Mouse (Mus musculus): ENCODE measurements around the gene Ap1s3. TPM values are rescaled to one million over a fixed set of nuclear protein-coding genes. Genes with fewer than 3 reads are reported as not detected.

The Ap1s3 gene
- polyA plus RNA-seq, 1 experiment from 2014 or later: 0.91 TPM

DNA sequence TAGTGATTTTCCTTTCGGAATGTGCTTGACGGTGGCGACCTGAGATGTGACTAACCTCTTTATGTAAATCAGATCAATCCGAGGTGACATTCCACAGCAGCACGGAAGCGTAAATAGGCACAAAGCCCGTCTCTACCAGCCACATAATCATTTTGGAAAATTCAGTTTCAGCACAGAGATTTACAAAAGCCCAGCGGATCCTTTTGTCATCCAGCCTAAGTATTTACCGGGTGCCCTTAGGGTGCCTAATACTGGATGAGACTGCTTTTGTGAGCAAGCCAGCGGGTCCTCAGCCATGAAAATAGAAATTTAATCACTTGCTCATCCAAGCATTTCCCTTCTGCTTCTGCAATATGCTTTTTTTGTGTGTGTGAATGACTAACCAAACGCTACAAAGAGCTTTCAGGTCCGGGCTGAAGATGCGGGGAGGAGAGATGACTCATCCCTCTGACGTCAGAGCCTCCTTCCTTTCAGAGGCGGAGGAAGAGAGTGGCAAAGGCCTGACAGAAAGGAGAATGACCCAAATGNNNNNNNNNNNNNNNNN, 90.6 kb downstream of the Ap1s3 start:
- peak overlapping the region; percentile 37 for H3K4me3 ChIP-seq (ENCODE audit: low read length)
- peak; percentile 80 for ATAC-seq (ENCODE audit: low FRiP score, low TSS enrichment)
- peak overlapping the region; percentile 55 for H3K4me2 ChIP-seq (replicated peaks; ENCODE audit: low read depth, low read length)
- H3K9me3 ChIP-seq (ENCODE audit: low read length): peaks cover 3% of the 10 kb centered on the region; the same call in 1 of the 2 replicates
- H3K4me1 ChIP-seq (ENCODE audit: insufficient read depth, low read length): no peaks in the 10 kb centered on the region
- H3K27ac ChIP-seq (ENCODE audit: low read length): peak overlapping the region; percentile 41; the same call in 1 of the 2 replicates
- H3K36me3 ChIP-seq (ENCODE audit: insufficient read depth, low read length): no peaks in the 10 kb centered on the region
- H3K27me3 ChIP-seq (ENCODE audit: insufficient read depth, low read length): no peaks in the 10 kb centered on the region
- WGBS: 13% methylated on average over 15 of the region's 15 CpGs
- peak overlapping the region; percentile 40 for H3K9ac ChIP-seq (replicated peaks; ENCODE audit: low read length)

DNA sequence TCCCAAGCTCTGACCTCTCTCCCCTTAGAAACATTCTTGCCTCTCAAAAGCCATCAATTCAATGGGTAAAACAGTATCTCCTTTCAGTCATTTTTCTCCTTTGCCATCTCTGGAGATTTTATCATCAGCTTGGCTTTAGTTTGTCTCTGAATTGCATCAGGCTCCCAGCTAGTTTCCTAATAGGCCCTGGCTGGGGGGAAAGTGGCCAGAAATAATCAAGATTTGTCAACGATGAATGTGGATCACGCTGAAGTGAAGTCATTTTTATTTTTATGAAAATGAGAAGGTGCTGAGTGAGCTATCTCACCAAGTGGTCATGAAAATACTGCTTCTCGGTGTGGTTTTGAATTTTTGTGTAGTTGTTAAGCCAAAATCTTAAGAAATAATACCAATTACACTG, 94.4 kb downstream of the Ap1s3 start:
- ATAC-seq (ENCODE audit: low FRiP score, low TSS enrichment): no peak
- Histone ChIP-seq H3K4me2 (replicated peaks; ENCODE audit: low read depth, low read length) (no peak overlapping the region), H3K9me3 (ENCODE audit: low read length) (peaks cover 3% of the 10 kb centered on the region; the same call in 1 of the 2 replicates), H3K9ac (replicated peaks; ENCODE audit: low read length) (no peak overlapping the region), H3K4me3 (ENCODE audit: low read length) (no peak overlapping the region), H3K27me3 (ENCODE audit: insufficient read depth, low read length) (no peaks in the 10 kb centered on the region), H3K36me3 (ENCODE audit: insufficient read depth, low read length) (no peaks in the 10 kb centered on the region), H3K4me1 (ENCODE audit: insufficient read depth, low read length) (no peaks in the 10 kb centered on the region), H3K27ac (ENCODE audit: low read length) (no peak overlapping the region)
- 81% methylated on average over 3 of the region's 3 CpGs for WGBS

- H3K9ac ChIP-seq (replicated peaks; ENCODE audit: low read length): no peak overlapping the region
- no peaks in the 10 kb centered on the region for H3K4me1 ChIP-seq (ENCODE audit: insufficient read depth, low read length)
- H3K27ac ChIP-seq (ENCODE audit: low read length): no peak overlapping the region
- no peaks in the 10 kb centered on the region for H3K27me3 ChIP-seq (ENCODE audit: insufficient read depth, low read length)
- ATAC-seq (ENCODE audit: low FRiP score, low TSS enrichment): no peak
- 84% methylated on average over 4 of the region's 4 CpGs for WGBS
- H3K36me3 ChIP-seq (ENCODE audit: insufficient read depth, low read length): no peaks in the 10 kb centered on the region
- H3K4me3 ChIP-seq (ENCODE audit: low read length): no peak overlapping the region
- H3K9me3 ChIP-seq (ENCODE audit: low read length): 0 out of 2 replicates have a peak, but pooled peaks cover 2% of the 10 kb centered on the region
- no peak overlapping the region for H3K4me2 ChIP-seq (replicated peaks; ENCODE audit: low read depth, low read length)
Observed at GRCm38 (mm10) chr1:79571912-79572311, 99.9 kb downstream of the Ap1s3 start.

GRCm38 (mm10) chr1:79571126-79571525, 100.6 kb downstream of the Ap1s3 start:
- Histone ChIP-seq H3K4me2 (replicated peaks; ENCODE audit: low read depth, low read length) (no peak overlapping the region), H3K36me3 (ENCODE audit: insufficient read depth, low read length) (no peaks in the 10 kb centered on the region)
- 68% methylated on average over 6 of the region's 6 CpGs for WGBS

DNA sequence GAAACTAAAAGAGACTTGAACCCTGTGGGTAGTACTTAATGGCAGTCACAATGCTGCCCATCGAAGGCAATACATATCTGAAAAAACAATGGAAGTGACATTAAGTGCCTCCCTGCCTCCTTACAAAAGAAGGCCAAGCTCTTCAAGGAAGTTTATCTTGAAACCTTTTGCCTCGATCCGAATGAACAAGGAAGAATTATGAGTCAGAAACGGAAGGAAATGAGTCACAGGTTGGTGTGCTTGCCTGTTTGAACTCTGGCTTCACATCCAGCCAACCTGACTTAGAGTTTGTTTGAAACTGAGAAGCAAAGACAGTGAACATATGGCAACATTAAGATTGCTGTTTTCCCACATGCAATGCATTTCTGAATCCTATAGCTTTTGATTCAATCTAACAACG, 110.6 kb downstream of the Ap1s3 start:
- no peaks in the 10 kb centered on the region for H3K9me3 ChIP-seq (ENCODE audit: low read length)
- no peak overlapping the region for H3K4me2 ChIP-seq (replicated peaks; ENCODE audit: low read depth, low read length)
- H3K36me3 ChIP-seq (ENCODE audit: insufficient read depth, low read length): no peaks in the 10 kb centered on the region
- no peak overlapping the region for H3K9ac ChIP-seq (replicated peaks; ENCODE audit: low read length)
- no peak overlapping the region; the same call in 1 of the 2 replicates for H3K27ac ChIP-seq (ENCODE audit: low read length)
- no peak for ATAC-seq (ENCODE audit: low FRiP score, low TSS enrichment)
- WGBS: 40% methylated on average over 5 of the region's 5 CpGs
- H3K4me1 ChIP-seq (ENCODE audit: insufficient read depth, low read length): no peaks in the 10 kb centered on the region
- H3K4me3 ChIP-seq (ENCODE audit: low read length): no peak overlapping the region
- H3K27me3 ChIP-seq (ENCODE audit: insufficient read depth, low read length): no peaks in the 10 kb centered on the region

More at GRCm38 (mm10) chr1:79571126-79571525, 100.6 kb downstream of the Ap1s3 start:
- Histone ChIP-seq H3K9me3 (ENCODE audit: low read length) (0 out of 2 replicates have a peak, but pooled peaks cover 2% of the 10 kb centered on the region), H3K9ac (replicated peaks; ENCODE audit: low read length) (no peak overlapping the region), H3K4me1 (ENCODE audit: insufficient read depth, low read length) (no peaks in the 10 kb centered on the region), H3K27ac (ENCODE audit: low read length) (no peak overlapping the region), H3K4me3 (ENCODE audit: low read length) (no peak overlapping the region), H3K27me3 (ENCODE audit: insufficient read depth, low read length) (no peaks in the 10 kb centered on the region)
- no peak for ATAC-seq (ENCODE audit: low FRiP score, low TSS enrichment)

Other genes with a start within 250 kb of the Ap1s3 start
- gene Scg2, start 231.9 kb downstream of the Ap1s3 start, polyA plus RNA-seq (2015; fragmentation: Nextera tagmentation; extraction: Ambion mirVana): 1.5 and 2.2 TPM in 2 replicates
- 63.0 and 66.3 TPM in 2 replicates for gene Mrpl44, start 104.0 kb upstream of the Ap1s3 start, polyA plus RNA-seq (2015; fragmentation: Nextera tagmentation; extraction: Ambion mirVana)
- 53.2 and 54.2 TPM in 2 replicates for gene Wdfy1, start 104.2 kb upstream of the Ap1s3 start, polyA plus RNA-seq (2015; fragmentation: Nextera tagmentation; extraction: Ambion mirVana)
- gene Serpine2, start 189.2 kb upstream of the Ap1s3 start, polyA plus RNA-seq (2015; fragmentation: Nextera tagmentation; extraction: Ambion mirVana): 156 and 176 TPM in 2 replicates

Measured in kidney, embryonic 16.5 days (tissue).